Mouse (Mus musculus) retina, embryonic 14.5 days (tissue): ENCODE results near the gene Serinc2.

Experiments used
- DNase-seq: peaks from one replicate; pipeline ENCODE4 v3.0.0-alpha.2; 2015; ENCODE audit warnings: low spot score

The Serinc2 gene

GRCm38 (mm10) chr4:130297123-130297529, 18.1 kb upstream of the Serinc2 start:
- DNase-seq = peak; percentile 81

GRCm38 (mm10) chr4:130296243-130296965, 17.4 kb upstream of the Serinc2 start:
- DNase-seq = no peak

- peak; percentile 35 for DNase-seq
Measured at GRCm38 (mm10) chr4:130295047-130295745, 16.2 kb upstream of the Serinc2 start.

GRCm38 (mm10) chr4:130294513-130294912, 15.5 kb upstream of the Serinc2 start:
- no peak for DNase-seq

GRCm38 (mm10) chr4:130292271-130292670, 13.3 kb upstream of the Serinc2 start:
- DNase-seq = peak; percentile 93

GRCm38 (mm10) chr4:130289824-130290223, 10.8 kb upstream of the Serinc2 start:
- DNase-seq = no peak

- no peak for DNase-seq
Measured at GRCm38 (mm10) chr4:130286531-130286930, 7.5 kb upstream of the Serinc2 start.

GRCm38 (mm10) chr4:130283826-130284225, 4.8 kb upstream of the Serinc2 start:
- no peak for DNase-seq

GRCm38 (mm10) chr4:130282856-130283255, 3.9 kb upstream of the Serinc2 start:
- DNase-seq = no peak

- DNase-seq = no peak
Measured at GRCm38 (mm10) chr4:130276573-130277176, 2.3 kb downstream of the Serinc2 start.

- DNase-seq = no peak
Measured at GRCm38 (mm10) chr4:130275823-130276105, 3.2 kb downstream of the Serinc2 start.

GRCm38 (mm10) chr4:130275016-130275822, 3.8 kb downstream of the Serinc2 start:
- DNase-seq = peak; percentile 64

- peak; percentile 72 for DNase-seq
Measured at GRCm38 (mm10) chr4:130274346-130275015, 4.5 kb downstream of the Serinc2 start.

GRCm38 (mm10) chr4:130273698-130274345, 5.2 kb downstream of the Serinc2 start:
- DNase-seq = peak; percentile 49

- DNase-seq = no peak
Measured at GRCm38 (mm10) chr4:130270611-130271347, 8.2 kb downstream of the Serinc2 start.

- peak; percentile 7 for DNase-seq
Measured at GRCm38 (mm10) chr4:130270089-130270488, 8.9 kb downstream of the Serinc2 start.

- no peak for DNase-seq
Measured at GRCm38 (mm10) chr4:130268736-130269135, 10.3 kb downstream of the Serinc2 start.

- DNase-seq = no peak
Measured at GRCm38 (mm10) chr4:130267069-130267468, 11.9 kb downstream of the Serinc2 start.

- no peak for DNase-seq
Measured at GRCm38 (mm10) chr4:130266601-130267000, 12.4 kb downstream of the Serinc2 start.

- peak; percentile 83 for DNase-seq
Measured at GRCm38 (mm10) chr4:130264698-130265349, 14.2 kb downstream of the Serinc2 start.
